Mouse (Mus musculus): Measurements from ENCODE around the gene Otulin. TPM values are rescaled to one million over a fixed set of nuclear protein-coding genes. Genes with fewer than 3 reads are reported as not detected.
A peak's percentile ranks its signal among the peaks of the same experiment; 100 is the strongest.

Gene Otulin
- polyA plus RNA-seq, 1 experiment: 29.0 TPM

- no peaks in the 10 kb centered on the region for H3K36me3 ChIP-seq (ENCODE audit: control insufficient read depth, insufficient read depth, low read length)
- 84% methylated on average over 13 of the region's 13 CpGs for WGBS
- no peak for DNase-seq
- H3K4me1 ChIP-seq (ENCODE audit: control insufficient read depth, insufficient read depth, low read length): no peaks in the 10 kb centered on the region; the same call in 1 of the 2 replicates
- TF ChIP-seq CTCF (conservative IDR thresholded peaks at IDR 0.05; ENCODE audit: insufficient read depth, insufficient read length, low read depth, low read length) (no peak), POLR2A (IDR thresholded peaks at IDR 0.05; ENCODE audit: low read depth, low read length) (no peak)
- H3K4me3 ChIP-seq (ENCODE audit: insufficient read depth, low read depth, low read length): no peak overlapping the region
- no peaks in the 10 kb centered on the region for H3K27me3 ChIP-seq (replicated peaks; ENCODE audit: control insufficient read depth, insufficient read depth, low read length)
- no peak overlapping the region for H3K27ac ChIP-seq (ENCODE audit: insufficient read depth, low read depth, low read length)
These were observed 31.6 kb downstream of the Otulin start for GRCm38 (mm10) chr15:27598786-27599385.

- no peaks in the 10 kb centered on the region for H3K36me3 ChIP-seq (ENCODE audit: control insufficient read depth, insufficient read depth, low read length)
- no peak overlapping the region for H3K27ac ChIP-seq (ENCODE audit: insufficient read depth, low read depth, low read length)
- no peak overlapping the region for H3K4me3 ChIP-seq (ENCODE audit: insufficient read depth, low read depth, low read length)
- no peaks in the 10 kb centered on the region for H3K27me3 ChIP-seq (replicated peaks; ENCODE audit: control insufficient read depth, insufficient read depth, low read length)
- DNase-seq: no peak
- 86% methylated on average over 4 of the region's 4 CpGs for WGBS
- no peaks in the 10 kb centered on the region; the same call in 1 of the 2 replicates for H3K4me1 ChIP-seq (ENCODE audit: control insufficient read depth, insufficient read depth, low read length)
- TF ChIP-seq CTCF (conservative IDR thresholded peaks at IDR 0.05; ENCODE audit: insufficient read depth, insufficient read length, low read depth, low read length) (no peak), POLR2A (IDR thresholded peaks at IDR 0.05; ENCODE audit: low read depth, low read length) (no peak)
These were observed 33.0 kb downstream of the Otulin start for GRCm38 (mm10) chr15:27597516-27597915.

GRCm38 (mm10) chr15:27596463-27597140 lies 33.9 kb downstream of the Otulin start:
- no peaks in the 10 kb centered on the region; the same call in 1 of the 2 replicates for H3K4me1 ChIP-seq (ENCODE audit: control insufficient read depth, insufficient read depth, low read length)
- no peak overlapping the region for H3K4me3 ChIP-seq (ENCODE audit: insufficient read depth, low read depth, low read length)
- 45% methylated on average over 3 of the region's 3 CpGs for WGBS
- peak; percentile 36 for DNase-seq
- no peaks in the 10 kb centered on the region for H3K27me3 ChIP-seq (replicated peaks; ENCODE audit: control insufficient read depth, insufficient read depth, low read length)
- no peaks in the 10 kb centered on the region for H3K36me3 ChIP-seq (ENCODE audit: control insufficient read depth, insufficient read depth, low read length)
- peak overlapping the region; percentile 54; the same call in 1 of the 2 replicates for H3K27ac ChIP-seq (ENCODE audit: insufficient read depth, low read depth, low read length)
- TF ChIP-seq POLR2A (IDR thresholded peaks at IDR 0.05; ENCODE audit: low read depth, low read length) (no peak), CTCF (conservative IDR thresholded peaks at IDR 0.05; ENCODE audit: insufficient read depth, insufficient read length, low read depth, low read length) (no peak)

GRCm38 (mm10) chr15:27595560-27595959 lies 34.9 kb downstream of the Otulin start:
- no peak for DNase-seq
- Histone ChIP-seq H3K4me3 (ENCODE audit: insufficient read depth, low read depth, low read length) (no peak overlapping the region), H3K4me1 (ENCODE audit: control insufficient read depth, insufficient read depth, low read length) (no peaks in the 10 kb centered on the region; the same call in 1 of the 2 replicates), H3K27me3 (replicated peaks; ENCODE audit: control insufficient read depth, insufficient read depth, low read length) (no peaks in the 10 kb centered on the region), H3K36me3 (ENCODE audit: control insufficient read depth, insufficient read depth, low read length) (no peaks in the 10 kb centered on the region), H3K27ac (ENCODE audit: insufficient read depth, low read depth, low read length) (no peak overlapping the region)
- 77% methylated on average over 8 of the region's 8 CpGs for WGBS
- TF ChIP-seq CTCF (conservative IDR thresholded peaks at IDR 0.05; ENCODE audit: insufficient read depth, insufficient read length, low read depth, low read length) (no peak), POLR2A (IDR thresholded peaks at IDR 0.05; ENCODE audit: low read depth, low read length) (no peak)

GRCm38 (mm10) chr15:27594973-27595372 lies 35.5 kb downstream of the Otulin start:
- TF ChIP-seq CTCF (conservative IDR thresholded peaks at IDR 0.05; ENCODE audit: insufficient read depth, insufficient read length, low read depth, low read length) (no peak), POLR2A (IDR thresholded peaks at IDR 0.05; ENCODE audit: low read depth, low read length) (no peak)
- H3K4me1 ChIP-seq (ENCODE audit: control insufficient read depth, insufficient read depth, low read length): no peaks in the 10 kb centered on the region; the same call in 1 of the 2 replicates
- H3K27me3 ChIP-seq (replicated peaks; ENCODE audit: control insufficient read depth, insufficient read depth, low read length): no peaks in the 10 kb centered on the region
- H3K36me3 ChIP-seq (ENCODE audit: control insufficient read depth, insufficient read depth, low read length): no peaks in the 10 kb centered on the region
- no peak overlapping the region for H3K27ac ChIP-seq (ENCODE audit: insufficient read depth, low read depth, low read length)
- H3K4me3 ChIP-seq (ENCODE audit: insufficient read depth, low read depth, low read length): no peak overlapping the region
- WGBS: 59% methylated on average over 4 of the region's 4 CpGs
- no peak for DNase-seq

- Histone ChIP-seq H3K27ac (ENCODE audit: insufficient read depth, low read depth, low read length) (no peak overlapping the region), H3K4me1 (ENCODE audit: control insufficient read depth, insufficient read depth, low read length) (no peaks in the 10 kb centered on the region; the same call in 1 of the 2 replicates), H3K4me3 (ENCODE audit: insufficient read depth, low read depth, low read length) (no peak overlapping the region), H3K36me3 (ENCODE audit: control insufficient read depth, insufficient read depth, low read length) (no peaks in the 10 kb centered on the region), H3K27me3 (replicated peaks; ENCODE audit: control insufficient read depth, insufficient read depth, low read length) (no peaks in the 10 kb centered on the region)
- TF ChIP-seq CTCF (conservative IDR thresholded peaks at IDR 0.05; ENCODE audit: insufficient read depth, insufficient read length, low read depth, low read length) (peak; percentile 32), POLR2A (IDR thresholded peaks at IDR 0.05; ENCODE audit: low read depth, low read length) (no peak)
- WGBS: 84% methylated on average over 13 of the region's 13 CpGs
- peak; percentile 40 for DNase-seq
These were observed 36.8 kb downstream of the Otulin start for GRCm38 (mm10) chr15:27593717-27594116.

- 88% methylated on average over 19 of the region's 19 CpGs for WGBS
- no peaks in the 10 kb centered on the region for H3K36me3 ChIP-seq (ENCODE audit: control insufficient read depth, insufficient read depth, low read length)
- H3K4me3 ChIP-seq (ENCODE audit: insufficient read depth, low read depth, low read length): no peak overlapping the region
- no peaks in the 10 kb centered on the region for H3K27me3 ChIP-seq (replicated peaks; ENCODE audit: control insufficient read depth, insufficient read depth, low read length)
- DNase-seq: no peak
- TF ChIP-seq CTCF (conservative IDR thresholded peaks at IDR 0.05; ENCODE audit: insufficient read depth, insufficient read length, low read depth, low read length): no peak
- TF ChIP-seq POLR2A (IDR thresholded peaks at IDR 0.05; ENCODE audit: low read depth, low read length): no peak
- H3K4me1 ChIP-seq (ENCODE audit: control insufficient read depth, insufficient read depth, low read length): no peaks in the 10 kb centered on the region; the same call in 1 of the 2 replicates
- H3K27ac ChIP-seq (ENCODE audit: insufficient read depth, low read depth, low read length): no peak overlapping the region
These were observed 37.7 kb downstream of the Otulin start for GRCm38 (mm10) chr15:27592620-27593320.

Data from kidney, adult 2 months (tissue).